Mouse (Mus musculus): Measurements from ENCODE around the gene Gm13276. TPM values are rescaled to one million over a fixed set of nuclear protein-coding genes. Genes with fewer than 3 reads are reported as not detected.
"Not testable (repeated sequence)": the region's sequence is repeated elsewhere in the genome, so short reads cannot be mapped to it uniquely, and the experiment has no call there.

Gm13276 gene
- polyA plus RNA-seq, 1 experiment from 2014 or later: not detected

GRCm38 (mm10) chr4:88773534-88773933, 12.0 kb upstream of the Gm13276 start, which contains the start of gene Gm13290:
Gm13290 (plus strand) TSS chr4:88773834.
- DNase-seq (ENCODE audit: low spot score); H3K36me3 ChIP-seq (ENCODE audit: control insufficient read depth, insufficient read depth, low read length); H3K9me3 ChIP-seq (ENCODE audit: control insufficient read depth, low read length); H3K4me2 ChIP-seq; H3K27ac ChIP-seq (ENCODE audit: low read depth, low read length); ATAC-seq (replicated peaks; ENCODE audit: low FRiP score); H3K4me1 ChIP-seq (replicated peaks; ENCODE audit: control insufficient read depth, insufficient read depth, low read length); H3K27me3 ChIP-seq (replicated peaks; ENCODE audit: control insufficient read depth, insufficient read depth, low read length); H3K4me3 ChIP-seq (ENCODE audit: low read depth, low read length); H3K9ac ChIP-seq (ENCODE audit: low read depth, low read length): not testable (repeated sequence)
- no CpG with 5 or more reads among the region's 32 CpGs for WGBS

GRCm38 (mm10) chr4:88776622-88777021, 8.9 kb upstream of the Gm13276 start, which contains the start of gene Gm13289:
Gm13289 (plus strand) TSS chr4:88776922.
- H3K9me3 ChIP-seq (ENCODE audit: control insufficient read depth, low read length); H3K4me2 ChIP-seq; H3K4me1 ChIP-seq (replicated peaks; ENCODE audit: control insufficient read depth, insufficient read depth, low read length); H3K36me3 ChIP-seq (ENCODE audit: control insufficient read depth, insufficient read depth, low read length); H3K27me3 ChIP-seq (replicated peaks; ENCODE audit: control insufficient read depth, insufficient read depth, low read length); ATAC-seq (replicated peaks; ENCODE audit: low FRiP score); H3K27ac ChIP-seq (ENCODE audit: low read depth, low read length); DNase-seq (ENCODE audit: low spot score); H3K9ac ChIP-seq (ENCODE audit: low read depth, low read length); H3K4me3 ChIP-seq (ENCODE audit: low read depth, low read length): not testable (repeated sequence)
- no CpG with 5 or more reads among the region's 29 CpGs for WGBS

- H3K4me3 ChIP-seq (ENCODE audit: low read depth, low read length); H3K4me1 ChIP-seq (replicated peaks; ENCODE audit: control insufficient read depth, insufficient read depth, low read length); H3K9me3 ChIP-seq (ENCODE audit: control insufficient read depth, low read length); H3K36me3 ChIP-seq (ENCODE audit: control insufficient read depth, insufficient read depth, low read length); H3K4me2 ChIP-seq; H3K9ac ChIP-seq (ENCODE audit: low read depth, low read length); H3K27me3 ChIP-seq (replicated peaks; ENCODE audit: control insufficient read depth, insufficient read depth, low read length); DNase-seq (ENCODE audit: low spot score); ATAC-seq (replicated peaks; ENCODE audit: low FRiP score); H3K27ac ChIP-seq (ENCODE audit: low read depth, low read length): not testable (repeated sequence)
- no CpG with 5 or more reads among the region's 29 CpGs for WGBS
Observed at GRCm38 (mm10) chr4:88779550-88779949, 6.0 kb upstream of the Gm13276 start, which contains the start of gene Gm13272. Gm13272 (plus strand) TSS chr4:88779850.

- H3K27ac ChIP-seq (ENCODE audit: low read depth, low read length); DNase-seq (ENCODE audit: low spot score); H3K36me3 ChIP-seq (ENCODE audit: control insufficient read depth, insufficient read depth, low read length); H3K9me3 ChIP-seq (ENCODE audit: control insufficient read depth, low read length); H3K4me1 ChIP-seq (replicated peaks; ENCODE audit: control insufficient read depth, insufficient read depth, low read length); H3K27me3 ChIP-seq (replicated peaks; ENCODE audit: control insufficient read depth, insufficient read depth, low read length); H3K9ac ChIP-seq (ENCODE audit: low read depth, low read length); H3K4me3 ChIP-seq (ENCODE audit: low read depth, low read length); ATAC-seq (replicated peaks; ENCODE audit: low FRiP score); H3K4me2 ChIP-seq: not testable (repeated sequence)
- 43% methylated on average over 14 of the region's 18 CpGs for WGBS
Observed at GRCm38 (mm10) chr4:88780320-88780719, 5.2 kb upstream of the Gm13276 start.

- not testable (repeated sequence) for H3K36me3 ChIP-seq (ENCODE audit: control insufficient read depth, insufficient read depth, low read length); H3K9me3 ChIP-seq (ENCODE audit: control insufficient read depth, low read length); H3K27ac ChIP-seq (ENCODE audit: low read depth, low read length); H3K4me1 ChIP-seq (replicated peaks; ENCODE audit: control insufficient read depth, insufficient read depth, low read length); ATAC-seq (replicated peaks; ENCODE audit: low FRiP score); H3K27me3 ChIP-seq (replicated peaks; ENCODE audit: control insufficient read depth, insufficient read depth, low read length); DNase-seq (ENCODE audit: low spot score); H3K4me3 ChIP-seq (ENCODE audit: low read depth, low read length); H3K9ac ChIP-seq (ENCODE audit: low read depth, low read length)
- 6% methylated on average over 4 of the region's 7 CpGs for WGBS
- peak within 1 kb of the TSS; percentile 47 for H3K4me2 ChIP-seq
Observed at GRCm38 (mm10) chr4:88781831-88782230, 3.7 kb upstream of the Gm13276 start, which contains the start of gene Ifnz. Ifnz (plus strand) TSS chr4:88782131.

- H3K4me3 ChIP-seq (ENCODE audit: low read depth, low read length); H3K36me3 ChIP-seq (ENCODE audit: control insufficient read depth, insufficient read depth, low read length); H3K9me3 ChIP-seq (ENCODE audit: control insufficient read depth, low read length); H3K27ac ChIP-seq (ENCODE audit: low read depth, low read length); H3K27me3 ChIP-seq (replicated peaks; ENCODE audit: control insufficient read depth, insufficient read depth, low read length); H3K4me1 ChIP-seq (replicated peaks; ENCODE audit: control insufficient read depth, insufficient read depth, low read length); ATAC-seq (replicated peaks; ENCODE audit: low FRiP score); H3K9ac ChIP-seq (ENCODE audit: low read depth, low read length); DNase-seq (ENCODE audit: low spot score): not testable (repeated sequence)
- WGBS: under 1% methylated on average over 14 of the region's 31 CpGs
- H3K4me2 ChIP-seq: peak overlapping the region; percentile 47
Observed at GRCm38 (mm10) chr4:88782335-88782734, 3.2 kb upstream of the Gm13276 start.

GRCm38 (mm10) chr4:88788402-88788801, 2.9 kb downstream of the Gm13276 start, which contains the start of gene Gm13277:
Gm13277 (plus strand) TSS chr4:88788632.
- H3K9me3 ChIP-seq (ENCODE audit: control insufficient read depth, low read length); ATAC-seq (replicated peaks; ENCODE audit: low FRiP score); H3K36me3 ChIP-seq (ENCODE audit: control insufficient read depth, insufficient read depth, low read length); H3K9ac ChIP-seq (ENCODE audit: low read depth, low read length); H3K4me2 ChIP-seq; DNase-seq (ENCODE audit: low spot score); H3K4me1 ChIP-seq (replicated peaks; ENCODE audit: control insufficient read depth, insufficient read depth, low read length); H3K27me3 ChIP-seq (replicated peaks; ENCODE audit: control insufficient read depth, insufficient read depth, low read length); H3K27ac ChIP-seq (ENCODE audit: low read depth, low read length); H3K4me3 ChIP-seq (ENCODE audit: low read depth, low read length): not testable (repeated sequence)
- 0% methylated on average over 4 of the region's 28 CpGs for WGBS

- not testable (repeated sequence) for H3K9ac ChIP-seq (ENCODE audit: low read depth, low read length); ATAC-seq (replicated peaks; ENCODE audit: low FRiP score)
Observed at GRCm38 (mm10) chr4:88791250-88791649, 5.7 kb downstream of the Gm13276 start, which contains the start of gene Gm13278. Gm13278 (plus strand) TSS chr4:88791550.

GRCm38 (mm10) chr4:88793936-88794675, 8.6 kb downstream of the Gm13276 start, which contains the start of gene Gm13275:
Gm13275 (plus strand) TSS chr4:88794487.
- not testable (repeated sequence) for H3K4me3 ChIP-seq (ENCODE audit: low read depth, low read length); DNase-seq (ENCODE audit: low spot score); H3K4me1 ChIP-seq (replicated peaks; ENCODE audit: control insufficient read depth, insufficient read depth, low read length); ATAC-seq (replicated peaks; ENCODE audit: low FRiP score); H3K27ac ChIP-seq (ENCODE audit: low read depth, low read length); H3K27me3 ChIP-seq (replicated peaks; ENCODE audit: control insufficient read depth, insufficient read depth, low read length); H3K9me3 ChIP-seq (ENCODE audit: control insufficient read depth, low read length); H3K9ac ChIP-seq (ENCODE audit: low read depth, low read length); H3K4me2 ChIP-seq; H3K36me3 ChIP-seq (ENCODE audit: control insufficient read depth, insufficient read depth, low read length)
- WGBS: 0% methylated on average over 6 of the region's 52 CpGs

More at GRCm38 (mm10) chr4:88791250-88791649, 5.7 kb downstream of the Gm13276 start, which contains the start of gene Gm13278:
- not testable (repeated sequence) for H3K27me3 ChIP-seq (replicated peaks; ENCODE audit: control insufficient read depth, insufficient read depth, low read length); DNase-seq (ENCODE audit: low spot score); H3K36me3 ChIP-seq (ENCODE audit: control insufficient read depth, insufficient read depth, low read length); H3K27ac ChIP-seq (ENCODE audit: low read depth, low read length); H3K9me3 ChIP-seq (ENCODE audit: control insufficient read depth, low read length); H3K4me3 ChIP-seq (ENCODE audit: low read depth, low read length); H3K4me1 ChIP-seq (replicated peaks; ENCODE audit: control insufficient read depth, insufficient read depth, low read length); H3K4me2 ChIP-seq
- no CpG with 5 or more reads among the region's 28 CpGs for WGBS
